Mouse (Mus musculus) limb, embryonic 15.5 days (tissue): ENCODE results near the gene Igfbp1. TPM values are rescaled to one million over a fixed set of nuclear protein-coding genes. Genes with fewer than 3 reads are reported as not detected.

Source experiments
- ATAC-seq: fragments of 200-750 bp; cut with Nextera tagmentation; 2 replicates; pipeline ENCODE4 v1.8.0; 2017; ENCODE audit warnings: low read depth, moderate TSS enrichment; ENCODE audit not compliant: insufficient number of reproducible peaks, low FRiP score, low TSS enrichment
- H3K27ac ChIP-seq: fragments of 300-500 bp; sonication (generic); 2 replicates; pipeline ENCODE4 v1.5.1; 2015; ENCODE audit warnings: moderate library complexity, mild to moderate bottlenecking, inconsistent platforms
- H3K27me3 ChIP-seq: fragments of 300-500 bp; sonication (generic); 2 replicates; pipeline ENCODE4 v1.6.1; 2015; ENCODE audit warnings: inconsistent platforms
- H3K36me3 ChIP-seq: fragments of 300-500 bp; sonication (generic); 2 replicates; pipeline ENCODE4 v1.6.1; 2015; ENCODE audit warnings: inconsistent platforms
- H3K4me1 ChIP-seq: fragments of 300-500 bp; sonication (generic); 2 replicates; pipeline ENCODE4 v1.6.1; 2015; ENCODE audit warnings: inconsistent platforms
- H3K4me2 ChIP-seq: fragments of 300-500 bp; sonication (generic); 2 replicates; pipeline ENCODE4 v1.6.1; 2015; ENCODE audit warnings: mild to moderate bottlenecking, inconsistent platforms
- H3K4me3 ChIP-seq: fragments of 300-500 bp; sonication (generic); 2 replicates; pipeline ENCODE4 v1.5.1; 2015; ENCODE audit warnings: mild to moderate bottlenecking, inconsistent platforms
- H3K9ac ChIP-seq: fragments of 300-500 bp; sonication (generic); 2 replicates; pipeline ENCODE4 v1.6.1; 2015; ENCODE audit warnings: inconsistent platforms
- H3K9me3 ChIP-seq: fragments of 300-500 bp; sonication (generic); 2 replicates; pipeline ENCODE4 v1.6.1; 2016; ENCODE audit warnings: inconsistent platforms
- WGBS: fragments of 180-500 bp; shearing (Covaris S2); methylation state at CpG from one replicate; pipeline ENCODE4 v1.1.7; 2015; 5-methylcytosine and 5-hydroxymethylcytosine counted together
- polyA plus RNA-seq: library from polyadenylated mRNA; unstranded; fragments of >200 nt; fragmentation: Nextera tagmentation; extraction: Ambion mirVana; gene quantifications from 2 replicates; pipeline ENCODE4 v1.2.1, GENCODE M21; 2015

Gene Igfbp1
- polyA plus RNA-seq, 1 experiment from 2014 or later = 0.81 TPM

GRCm38 (mm10) chr11:7236751-7237150, 39.2 kb downstream of the Igfbp1 start:
- H3K27me3 ChIP-seq = no peaks in the 10 kb centered on the region
- 82% methylated on average over 2 of the region's 2 CpGs for WGBS
- no peaks in the 10 kb centered on the region for H3K9me3 ChIP-seq
- H3K4me1 ChIP-seq = no peaks in the 10 kb centered on the region
- H3K36me3 ChIP-seq = no peaks in the 10 kb centered on the region
- no peak overlapping the region for H3K9ac ChIP-seq
- H3K4me2 ChIP-seq = no peak overlapping the region
- no peak overlapping the region for H3K4me3 ChIP-seq
- no peak overlapping the region for H3K27ac ChIP-seq
- no peak for ATAC-seq

GRCm38 (mm10) chr11:7237712-7238111, 40.1 kb downstream of the Igfbp1 start:
- H3K27me3 ChIP-seq = no peaks in the 10 kb centered on the region
- H3K9me3 ChIP-seq = no peaks in the 10 kb centered on the region
- H3K4me1 ChIP-seq = no peaks in the 10 kb centered on the region
- H3K9ac ChIP-seq = no peak overlapping the region
- 66% methylated on average over 6 of the region's 6 CpGs for WGBS
- no peaks in the 10 kb centered on the region for H3K36me3 ChIP-seq
- H3K27ac ChIP-seq = no peak overlapping the region
- H3K4me3 ChIP-seq = no peak overlapping the region
- H3K4me2 ChIP-seq = no peak overlapping the region
- no peak for ATAC-seq

GRCm38 (mm10) chr11:7238546-7238945, 41.0 kb downstream of the Igfbp1 start:
- no peak for ATAC-seq
- Histone ChIP-seq H3K36me3 (no peaks in the 10 kb centered on the region), H3K4me2 (no peak overlapping the region), H3K9me3 (no peaks in the 10 kb centered on the region), H3K4me3 (no peak overlapping the region), H3K27ac (no peak overlapping the region), H3K4me1 (no peaks in the 10 kb centered on the region), H3K27me3 (no peaks in the 10 kb centered on the region), H3K9ac (no peak overlapping the region)
- WGBS = 92% methylated on average over 6 of the region's 6 CpGs

- Histone ChIP-seq H3K4me1 (no peaks in the 10 kb centered on the region), H3K4me3 (no peak overlapping the region), H3K9me3 (no peaks in the 10 kb centered on the region), H3K27ac (no peak overlapping the region), H3K4me2 (no peak overlapping the region), H3K27me3 (no peaks in the 10 kb centered on the region), H3K9ac (no peak overlapping the region), H3K36me3 (no peaks in the 10 kb centered on the region)
- WGBS = 87% methylated on average over 4 of the region's 4 CpGs
- ATAC-seq = no peak
Observed at GRCm38 (mm10) chr11:7239041-7239740, 41.6 kb downstream of the Igfbp1 start.

GRCm38 (mm10) chr11:7244782-7245181, 47.2 kb downstream of the Igfbp1 start:
- Histone ChIP-seq H3K36me3 (no peaks in the 10 kb centered on the region), H3K4me3 (no peak overlapping the region), H3K4me2 (no peak overlapping the region), H3K9me3 (no peaks in the 10 kb centered on the region), H3K27ac (no peak overlapping the region), H3K9ac (no peak overlapping the region), H3K27me3 (no peaks in the 10 kb centered on the region), H3K4me1 (no peaks in the 10 kb centered on the region)
- WGBS = 79% methylated on average over 1 of the region's 1 CpGs
- no peak for ATAC-seq

GRCm38 (mm10) chr11:7250415-7250814, 52.8 kb downstream of the Igfbp1 start:
- no peaks in the 10 kb centered on the region for H3K36me3 ChIP-seq
- no peak overlapping the region for H3K9ac ChIP-seq
- no peaks in the 10 kb centered on the region for H3K9me3 ChIP-seq
- H3K27me3 ChIP-seq = no peaks in the 10 kb centered on the region
- H3K4me1 ChIP-seq = no peaks in the 10 kb centered on the region
- no peak overlapping the region for H3K27ac ChIP-seq
- H3K4me3 ChIP-seq = no peak overlapping the region
- 80% methylated on average over 2 of the region's 2 CpGs for WGBS
- H3K4me2 ChIP-seq = no peak overlapping the region
- no peak for ATAC-seq

GRCm38 (mm10) chr11:7250870-7251269, 53.3 kb downstream of the Igfbp1 start:
- Histone ChIP-seq H3K9me3 (no peaks in the 10 kb centered on the region), H3K27ac (no peak overlapping the region), H3K27me3 (no peaks in the 10 kb centered on the region), H3K4me2 (no peak overlapping the region), H3K4me1 (no peaks in the 10 kb centered on the region), H3K4me3 (no peak overlapping the region), H3K36me3 (no peaks in the 10 kb centered on the region), H3K9ac (no peak overlapping the region)
- 92% methylated on average over 5 of the region's 5 CpGs for WGBS
- no peak for ATAC-seq

Other genes with a start within 250 kb of the Igfbp1 start
- gene Adcy1, start 134.3 kb upstream of the Igfbp1 start, polyA plus RNA-seq = 1.0 and 1.2 TPM in 2 replicates
- gene Gm11985, start 9.2 kb upstream of the Igfbp1 start, polyA plus RNA-seq = not detected in 2 replicates
- gene Igfbp3, start 16.1 kb downstream of the Igfbp1 start, polyA plus RNA-seq = 137 and 148 TPM in 2 replicates